In genomic region chr2:122233759-122234557, GRCm38 (mm10) we compare ENCODE assay signal across 8 mouse cellular contexts. TPM values are rescaled to one million over a fixed set of nuclear protein-coding genes. Genes with fewer than 3 reads are reported as not detected.
DNase-seq lines count a peak whose midpoint lies in the region; ATAC-seq and TF ChIP-seq lines count a peak whose summit lies in the region.

No protein-coding gene starts in this region.

- WGBS in limb, embryonic 13.5 days: 8% methylated on average over 26 of the region's 26 CpGs
- 8% methylated on average over 26 of the region's 26 CpGs for WGBS in midbrain, embryonic 12.5 days

- peak overlapping the region; percentile 56 for H3K4me3 ChIP-seq in C2C12 (ENCODE audit: insufficient read depth, poor library complexity, severe bottlenecking)
- H3K4me3 ChIP-seq in limb, embryonic 13.5 days: peak overlapping the region; percentile 61
- peak overlapping the region; percentile 56 for H3K4me3 ChIP-seq in midbrain, embryonic 12.5 days

- no peak for TF ChIP-seq CTCF in C2C12 (IDR thresholded peaks at IDR 0.05; ENCODE audit: control insufficient read depth, insufficient read depth, insufficient read length)
- TF ChIP-seq CTCF in Patski (IDR thresholded peaks at IDR 0.05): no peak

- POLR2A ChIA-PET in Patski (lab: Charles Lee): interaction anchor here (0.6 kb wide), 1 partner anchor 10 kb away, joined by 3 read pairs; no protein-coding TSS in a partner anchor

- no peaks in the 10 kb centered on the region for H3K79me3 ChIP-seq in C2C12 (ENCODE audit: low read depth)

- H3K9ac ChIP-seq in limb, embryonic 13.5 days: peak overlapping the region; percentile 72
- H3K9ac ChIP-seq in midbrain, embryonic 12.5 days (replicated peaks): peak overlapping the region; percentile 58

- H3K79me2 ChIP-seq in C2C12 (ENCODE audit: control insufficient read depth, insufficient read depth): no peaks in the 10 kb centered on the region

- DNase-seq in Patski (ENCODE audit: low read depth, low spot score): no peak
- peak; percentile 29 to 35 for DNase-seq in cerebellum, postnatal 36 days
- DNase-seq in heart, adult 18-20 months: peak; percentile 29 to 63
- DNase-seq in kidney, adult 18-20 months: peak; percentile 59
- peak; percentile 46 for DNase-seq in telencephalon, adult 2 months (ENCODE audit: low read depth, low spot score)

- H3K9me3 ChIP-seq in limb, embryonic 13.5 days: no peaks in the 10 kb centered on the region
- no peaks in the 10 kb centered on the region for H3K9me3 ChIP-seq in midbrain, embryonic 12.5 days

- H3K27ac ChIP-seq in limb, embryonic 13.5 days: peak overlapping the region; percentile 58; the same call in 1 of the 2 replicates
- H3K27ac ChIP-seq in midbrain, embryonic 12.5 days (replicated peaks): peak overlapping the region; percentile 71

- CTCF ChIA-PET in Patski (lab: Charles Lee): interaction anchor here (1.1 kb wide), 1 partner anchor 39 kb away, joined by 4 read pairs; no protein-coding TSS in a partner anchor

- H3K4me1 ChIP-seq in limb, embryonic 13.5 days: peaks cover 10% of the 10 kb centered on the region
- peaks cover 10% of the 10 kb centered on the region for H3K4me1 ChIP-seq in midbrain, embryonic 12.5 days

- H3K27me3 ChIP-seq in C2C12 (ENCODE audit: control insufficient read depth, insufficient read depth, insufficient read length) (no peaks in the 10 kb centered on the region), Patski (no peaks in the 10 kb centered on the region)
- no peaks in the 10 kb centered on the region for H3K27me3 ChIP-seq in limb, embryonic 13.5 days
- no peaks in the 10 kb centered on the region for H3K27me3 ChIP-seq in midbrain, embryonic 12.5 days

- peak; percentile 24 for ATAC-seq in Patski
- ATAC-seq in limb, embryonic 13.5 days (ENCODE audit: low FRiP score, low read depth): peak; percentile 38
- ATAC-seq in midbrain, embryonic 12.5 days (ENCODE audit: low FRiP score, low read depth): peak; percentile 48

- in situ Hi-C loops in Patski (cut with MboI; ENCODE audit: low pct_unique_long_range_greater_than_20kb): no loop called here

- peak overlapping the region; percentile 85 for H3K4me2 ChIP-seq in limb, embryonic 13.5 days (replicated peaks)
- H3K4me2 ChIP-seq in midbrain, embryonic 12.5 days (replicated peaks): peak overlapping the region; percentile 86

- no peaks in the 10 kb centered on the region for H3K36me3 ChIP-seq in C2C12 (ENCODE audit: control insufficient read depth, insufficient read depth)
- no peaks in the 10 kb centered on the region for H3K36me3 ChIP-seq in limb, embryonic 13.5 days
- no peaks in the 10 kb centered on the region for H3K36me3 ChIP-seq in midbrain, embryonic 12.5 days

- H3ac ChIP-seq in C2C12 (ENCODE audit: control insufficient read depth, insufficient read length, low read depth): peak overlapping the region; percentile 71

TF ChIP-seq in C2C12, 6 proteins besides CTCF, POLR2A, EP300 and RAD21:
- TF ChIP-seq MAX (IDR thresholded peaks at IDR 0.05): no peak
- peak; percentile 93 for TF ChIP-seq USF1 (IDR thresholded peaks at IDR 0.05; ENCODE audit: low read depth)
- TF ChIP-seq CEBPB (IDR thresholded peaks at IDR 0.05; ENCODE audit: low read depth): no peak
- no peak for TF ChIP-seq MYOD1 (IDR thresholded peaks at IDR 0.05; ENCODE audit: control insufficient read depth, insufficient read length, low read depth)
- no peak for TF ChIP-seq MYOG (IDR thresholded peaks at IDR 0.05; ENCODE audit: control insufficient read depth, extremely low read depth, insufficient read length)

RNA-seq across cellular contexts. Expression of gene Sord, which starts 0.6 kb away (rescaled TPM):
- 23.0 TPM for polyA plus RNA-seq in C2C12 (2012; fragmentation: generic; extraction: Trizol)
- 29.2 TPM for polyA plus RNA-seq in Patski (2021)
- 100 to 1,000 TPM; 206 to 214 TPM for total RNA-seq in heart, adult 18-20 months (2021)
- 22.7 and 22.9 TPM in 2 replicates for polyA plus RNA-seq in limb, embryonic 13.5 days (2015; fragmentation: Nextera tagmentation; extraction: Ambion mirVana)
- 24.6 and 25.3 TPM in 2 replicates for polyA plus RNA-seq in midbrain, embryonic 12.5 days (2016; fragmentation: Nextera tagmentation; extraction: Ambion mirVana)

RNA-seq across cellular contexts. Expression of gene Terb2, which starts 47.9 kb away (rescaled TPM):
- polyA plus RNA-seq in C2C12 (2012; fragmentation: generic; extraction: Trizol): not detected
- not detected for polyA plus RNA-seq in Patski (2021)
- not detected for total RNA-seq in heart, adult 18-20 months (2021)
- polyA plus RNA-seq in limb, embryonic 13.5 days (2015; fragmentation: Nextera tagmentation; extraction: Ambion mirVana): not detected in 2 replicates
- not detected in 2 replicates for polyA plus RNA-seq in midbrain, embryonic 12.5 days (2016; fragmentation: Nextera tagmentation; extraction: Ambion mirVana)

RNA-seq across cellular contexts. Expression of gene Patl2, which starts 48.0 kb away (rescaled TPM):
- polyA plus RNA-seq in C2C12 (2012; fragmentation: generic; extraction: Trizol) (not detected), Patski (2021) (0.05 TPM)
- not detected for total RNA-seq in heart, adult 18-20 months (2021)
- polyA plus RNA-seq in limb, embryonic 13.5 days (2015; fragmentation: Nextera tagmentation; extraction: Ambion mirVana): 0.08 TPM in 1 of 2 replicates, not detected in the other
- polyA plus RNA-seq in midbrain, embryonic 12.5 days (2016; fragmentation: Nextera tagmentation; extraction: Ambion mirVana): not detected in 2 replicates
